29 mouse cellular contexts compared by ENCODE assay signal in genomic region chr6:31702931-31703330, GRCm38 (mm10).
DNase-seq lines count a peak whose midpoint lies in the region; ATAC-seq and TF ChIP-seq lines count a peak whose summit lies in the region.
"Had no signal": no experiment of that assay in that cellular context is flagged by ENCODE, and none has a peak within 500 bp of the region (broad histone marks: within the 10 kb centered on the region; RNA-seq: fewer than 3 reads in every experiment).

No protein-coding gene starts in this region.

- no peak for TF ChIP-seq CTCF in brain, embryonic 14.5 days (IDR thresholded peaks at IDR 0.05; ENCODE audit: borderline replicate concordance, extremely low read depth, insufficient read depth, insufficient read length)
- TF ChIP-seq CTCF in forebrain, postnatal 0 days (IDR thresholded peaks at IDR 0.05; ENCODE audit: low read depth) = no peak

- peak overlapping the region; percentile 22 for H3K4me2 ChIP-seq in forebrain, embryonic 12.5 days
- H3K4me2 ChIP-seq in forebrain, postnatal 0 days (ENCODE audit: low read depth) = peak overlapping the region; percentile 24
- H3K4me2 ChIP-seq: heart, embryonic 12.5 days; intestine, embryonic 15.5 days; neural tube, embryonic 13.5 days had no signal

- peaks cover 14% of the 10 kb centered on the region for H3K4me1 ChIP-seq in forebrain, embryonic 12.5 days
- H3K4me1 ChIP-seq in forebrain, postnatal 0 days (ENCODE audit: insufficient read depth) = no peaks in the 10 kb centered on the region
- H3K4me1 ChIP-seq: heart, embryonic 12.5 days; intestine, embryonic 15.5 days had no signal

- no peak for TF ChIP-seq POLR2A in brain, embryonic 14.5 days (IDR thresholded peaks at IDR 0.05; ENCODE audit: borderline replicate concordance, extremely low read depth, insufficient read depth, insufficient read length, poor library complexity, severe bottlenecking)

- no peaks in the 10 kb centered on the region; the same call in 1 of the 2 replicates for H3K27me3 ChIP-seq in forebrain, embryonic 12.5 days
- no peaks in the 10 kb centered on the region for H3K27me3 ChIP-seq in forebrain, postnatal 0 days (ENCODE audit: insufficient read depth, low read length)
- H3K27me3 ChIP-seq: neural tube, embryonic 13.5 days had no signal

- no peaks in the 10 kb centered on the region for H3K36me3 ChIP-seq in forebrain, embryonic 12.5 days (replicated peaks)
- no peaks in the 10 kb centered on the region for H3K36me3 ChIP-seq in forebrain, postnatal 0 days (ENCODE audit: insufficient read depth)
- H3K36me3 ChIP-seq: heart, embryonic 12.5 days; intestine, embryonic 15.5 days; neural tube, embryonic 13.5 days had no signal

- ATAC-seq in forebrain, embryonic 12.5 days (ENCODE audit: low FRiP score) = peak; percentile 53; the same call in 1 of the 2 replicates
- ATAC-seq in forebrain, postnatal 0 days = peak; percentile 69
- no peak for ATAC-seq in megakaryocyte-erythroid progenitor cell, adult 5-6 weeks (replicated peaks; ENCODE audit: low FRiP score, low TSS enrichment, poor library complexity, severe bottlenecking)
- ATAC-seq: activated CD4-positive, CD25-positive, alpha-beta regulatory T cell, adult 4 months; hindbrain, postnatal 0 days; intestine, embryonic 15.5 days had no signal

- WGBS in forebrain, embryonic 12.5 days = 10% methylated on average over 7 of the region's 7 CpGs
- 2% methylated on average over 7 of the region's 7 CpGs for WGBS in forebrain, postnatal 0 days

- DNase-seq in layer of hippocampus, postnatal 10 days (ENCODE audit: low spot score in 2 of 2) = peak; percentile 39 to 44
- no peak for DNase-seq in layer of hippocampus, adult 11-12 months (ENCODE audit: low spot score)
- DNase-seq in brain, embryonic 14.5 days (ENCODE audit: low read depth) = peak; percentile 73
- no peak for DNase-seq in forebrain, postnatal 0 days
- no peak for DNase-seq in spleen, postnatal 10 days (ENCODE audit: low spot score in 2 of 2)
- DNase-seq: adrenal gland, adult 2 months; adrenal gland, postnatal 36 days; B cell, adult 2 months; cerebellum, adult 2 months; cerebellum, postnatal 14 days; heart, adult 2 months; heart, postnatal 4 days; kidney, adult 2 months; kidney, postnatal 36 days; liver; lung, adult 2 months; lung, postnatal 10 days; right cerebral cortex, postnatal 14 days; thymus, postnatal 25 days had no signal

- no peak overlapping the region for H3K9ac ChIP-seq in forebrain, embryonic 12.5 days
- H3K9ac ChIP-seq in forebrain, postnatal 0 days = no peak overlapping the region
- H3K9ac ChIP-seq: heart, embryonic 12.5 days; intestine, embryonic 15.5 days; liver, embryonic 14.5 days; neural tube, embryonic 13.5 days had no signal

- no peaks in the 10 kb centered on the region for H3K9me3 ChIP-seq in forebrain, embryonic 12.5 days
- no peaks in the 10 kb centered on the region for H3K9me3 ChIP-seq in forebrain, postnatal 0 days (ENCODE audit: low read length)
- H3K9me3 ChIP-seq: heart, embryonic 12.5 days; intestine, embryonic 15.5 days; neural tube, embryonic 13.5 days had no signal

- H3K27ac ChIP-seq in forebrain, embryonic 12.5 days = no peak overlapping the region
- H3K27ac ChIP-seq in forebrain, postnatal 0 days (ENCODE audit: low read depth, low read length) = 0 out of 2 replicates have a peak overlapping the region, but pooled peaks have one; percentile 1
- H3K27ac ChIP-seq: heart, adult 2 months; hindbrain, postnatal 0 days; intestine, embryonic 15.5 days; liver, embryonic 14.5 days; macrophage; neural tube, embryonic 13.5 days had no signal

- no peak overlapping the region for H3K4me3 ChIP-seq in forebrain, embryonic 12.5 days (replicated peaks)
- no peak overlapping the region for H3K4me3 ChIP-seq in forebrain, postnatal 0 days (ENCODE audit: low read depth, low read length)
- H3K4me3 ChIP-seq: erythroblast, embryonic 14.5 days; heart, adult 2 months; heart, embryonic 12.5 days; intestine, embryonic 15.5 days; neural tube, embryonic 13.5 days had no signal

Comparison
In these comparisons a context has a peak if more than half of its experiments do, and no peak if none do; other contexts are left out.
1. DNase-seq: peak in layer of hippocampus, postnatal 10 days (2 of 2) and brain, embryonic 14.5 days (single experiment); none in layer of hippocampus, adult 11-12 months (single experiment), forebrain, postnatal 0 days (single experiment) and spleen, postnatal 10 days (0 of 2).